Mouse (Mus musculus) bone marrow, adult 2 months (tissue): ENCODE data around the gene Setd5. TPM values are rescaled to one million over a fixed set of nuclear protein-coding genes. Genes with fewer than 3 reads are reported as not detected.

Experiments used
- H3K27ac ChIP-seq: fragments of 200-500 bp; 2 replicates; pipeline ENCODE4 v1.5.1; 2012; ENCODE audit warnings: low read depth, mild to moderate bottlenecking, control low read depth, inconsistent platforms, low read length; ENCODE audit not compliant: control insufficient read depth, poor library complexity, insufficient read depth
- H3K4me1 ChIP-seq: fragments of 200-500 bp; 2 replicates; pipeline ENCODE4 v1.6.1; 2011; ENCODE audit warnings: low read length; ENCODE audit not compliant: control insufficient read depth, insufficient read depth
- H3K4me3 ChIP-seq: fragments of 200-500 bp; replicated peaks from 2 replicates; pipeline ENCODE3; 2011; ENCODE audit warnings: mild to moderate bottlenecking, low read depth, low read length, control low read depth; ENCODE audit not compliant: control insufficient read depth
- CTCF ChIP-seq: fragments of 200-500 bp; IDR thresholded peaks from 2 replicates; pipeline ENCODE4 v1.5.1; 2011; ENCODE audit warnings: low read length, control low read depth; ENCODE audit not compliant: control insufficient read depth, insufficient read depth
- POLR2A ChIP-seq: fragments of 200-500 bp; IDR thresholded peaks from 2 replicates; pipeline ENCODE4 v1.6.1; 2011; ENCODE audit warnings: low read depth, mild to moderate bottlenecking, control low read depth, low read length, borderline replicate concordance; ENCODE audit not compliant: control insufficient read depth
- WGBS: fragments of 180-500 bp; shearing (Covaris S2); methylation state at CpG from one replicate; pipeline ENCODE4 v1.1.7; 2018; 5-methylcytosine and 5-hydroxymethylcytosine counted together
- polyA plus RNA-seq: library from polyadenylated mRNA; stranded (reverse); fragments of >200 nt; gene quantifications from 2 replicates; pipeline ENCODE4 v1.2.4, GENCODE M21; 2011; ENCODE audit warnings: low replicate concordance; ENCODE audit not compliant: missing spikeins, insufficient read depth, insufficient read length

The Setd5 gene
- polyA plus RNA-seq, 1 experiment: 45.1 TPM

GRCm38 (mm10) chr6:113179195-113179733, 102.1 kb downstream of the Setd5 start:
- TF ChIP-seq CTCF: no peak
- no peak for TF ChIP-seq POLR2A
- H3K4me1 ChIP-seq: no peaks in the 10 kb centered on the region
- no peak overlapping the region for H3K4me3 ChIP-seq
- WGBS: 39% methylated on average over 4 of the region's 4 CpGs
- H3K27ac ChIP-seq: no peak overlapping the region

GRCm38 (mm10) chr6:113184163-113184562, 107.0 kb downstream of the Setd5 start:
- WGBS: 69% methylated on average over 9 of the region's 9 CpGs
- no peak overlapping the region for H3K27ac ChIP-seq
- TF ChIP-seq CTCF: no peak
- no peak for TF ChIP-seq POLR2A
- H3K4me1 ChIP-seq: no peaks in the 10 kb centered on the region
- no peak overlapping the region for H3K4me3 ChIP-seq

GRCm38 (mm10) chr6:113184866-113185525, 107.8 kb downstream of the Setd5 start:
- WGBS: 73% methylated on average over 21 of the region's 21 CpGs
- Histone ChIP-seq H3K4me1 (no peaks in the 10 kb centered on the region), H3K27ac (no peak overlapping the region), H3K4me3 (no peak overlapping the region)
- no peak for TF ChIP-seq CTCF
- TF ChIP-seq POLR2A: no peak

- H3K27ac ChIP-seq: no peak overlapping the region; the same call in 1 of the 2 replicates
- no peak overlapping the region for H3K4me3 ChIP-seq
- 10% methylated on average over 46 of the region's 46 CpGs for WGBS
- H3K4me1 ChIP-seq: no peaks in the 10 kb centered on the region
- TF ChIP-seq POLR2A (no peak), CTCF (no peak)
Measured at GRCm38 (mm10) chr6:113193765-113194460, 116.7 kb downstream of the Setd5 start.

GRCm38 (mm10) chr6:113194517-113194840, 117.3 kb downstream of the Setd5 start:
- Histone ChIP-seq H3K27ac (no peak overlapping the region), H3K4me3 (no peak overlapping the region), H3K4me1 (no peaks in the 10 kb centered on the region)
- 9% methylated on average over 5 of the region's 5 CpGs for WGBS
- no peak for TF ChIP-seq POLR2A
- TF ChIP-seq CTCF: no peak

- H3K4me3 ChIP-seq: no peak within 1 kb of the TSS
- WGBS: 4% methylated on average over 48 of the region's 66 CpGs
- no peak within 1 kb of the TSS; the same call in 1 of the 2 replicates for H3K27ac ChIP-seq
- no peaks in the 10 kb centered on the region for H3K4me1 ChIP-seq
- no peak for TF ChIP-seq CTCF
- no peak for TF ChIP-seq POLR2A
Measured at GRCm38 (mm10) chr6:113194841-113195595, 117.9 kb downstream of the Setd5 start, which contains the start of gene Lhfpl4. Lhfpl4 (minus strand) TSS chr6:113195384.

GRCm38 (mm10) chr6:113195596-113195992, 118.4 kb downstream of the Setd5 start:
- no peak overlapping the region for H3K4me3 ChIP-seq
- H3K27ac ChIP-seq: no peak overlapping the region
- WGBS: 23% methylated on average over 9 of the region's 9 CpGs
- no peak for TF ChIP-seq CTCF
- no peaks in the 10 kb centered on the region for H3K4me1 ChIP-seq

Other genes with a start within 250 kb of the Setd5 start
- 2.9 and 6.0 TPM in 2 replicates for gene Srgap3, start 130.1 kb upstream of the Setd5 start, polyA plus RNA-seq
- 28.8 and 34.7 TPM in 2 replicates for gene Thumpd3, start 31.1 kb upstream of the Setd5 start, polyA plus RNA-seq
- 1.2 TPM in 1 of 2 replicates, not detected in the other for gene Lhfpl4, start 118.0 kb downstream of the Setd5 start, polyA plus RNA-seq
- 13.5 and 35.8 TPM in 2 replicates for gene Mtmr14, start 160.5 kb downstream of the Setd5 start, polyA plus RNA-seq
- gene Cpne9, start 204.9 kb downstream of the Setd5 start, polyA plus RNA-seq: 1.1 TPM in 1 of 2 replicates, not detected in the other
- 27.5 and 38.2 TPM in 2 replicates for gene Brpf1, start 229.8 kb downstream of the Setd5 start, polyA plus RNA-seq
- gene Ogg1, start 249.6 kb downstream of the Setd5 start, polyA plus RNA-seq: 1.5 and 4.4 TPM in 2 replicates